ENCODE assay signal across 22 mouse cellular contexts in the genomic region with DNA sequence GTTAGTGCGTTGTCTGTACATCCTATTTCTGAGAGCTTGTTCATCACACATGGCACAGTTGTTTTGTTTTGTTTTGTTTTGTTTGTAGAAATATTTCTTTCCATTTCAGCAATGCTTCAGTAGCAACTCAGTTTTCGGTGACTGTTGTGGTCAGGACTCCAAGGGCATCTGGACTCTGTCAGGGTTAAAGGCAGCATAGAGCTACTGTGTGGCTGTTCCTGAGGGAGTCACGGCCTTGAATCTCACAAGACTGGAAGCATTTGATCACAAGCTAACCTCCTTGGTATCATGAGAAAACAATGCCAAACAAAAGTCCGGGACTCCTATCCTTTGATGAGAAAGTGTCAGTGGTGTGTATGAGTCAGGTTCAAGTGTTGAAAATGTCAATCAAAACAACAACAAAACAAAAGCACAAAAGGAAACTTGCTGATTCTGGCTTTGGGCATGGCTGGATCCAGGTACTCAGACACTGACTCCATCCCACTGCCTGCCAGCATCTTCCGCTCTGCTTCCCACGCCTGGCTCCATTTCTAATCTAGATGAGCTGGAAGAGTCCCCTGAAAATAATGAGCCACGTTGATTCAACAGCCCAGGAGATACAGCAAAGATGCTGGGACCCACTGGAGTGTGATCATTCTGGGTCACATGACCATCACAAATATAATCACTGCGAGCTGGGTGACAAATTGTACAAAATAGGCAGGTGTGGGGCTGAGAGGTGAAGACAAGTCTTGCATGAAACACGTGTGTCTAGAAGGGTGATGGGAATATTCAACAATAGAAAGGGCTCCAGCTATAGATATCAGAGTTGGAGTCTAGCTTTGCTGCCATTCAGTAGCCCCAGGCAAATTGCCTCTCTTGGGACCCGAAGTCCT. TPM values are rescaled to one million over a fixed set of nuclear protein-coding genes. Genes with fewer than 3 reads are reported as not detected.
DNase-seq lines count a peak whose midpoint lies in the region; TF ChIP-seq lines count a peak whose summit lies in the region.
"Had no signal": no experiment of that assay in that cellular context is flagged by ENCODE, and none has a peak within 500 bp of the region (broad histone marks: within the 10 kb centered on the region; RNA-seq: fewer than 3 reads in every experiment).

No protein-coding gene starts in this region.

- H3K4me3 ChIP-seq in bone marrow, adult 2 months (replicated peaks; ENCODE audit: control insufficient read depth, low read depth, low read length) = no peak overlapping the region
- H3K4me3 ChIP-seq: forebrain, embryonic 13.5 days; gastrocnemius, adult 2 months; heart, embryonic 10.5 days; hindbrain, embryonic 15.5 days; limb, embryonic 12.5 days; megakaryocyte, embryonic 14.5 days; neural tube, embryonic 13.5 days had no signal

- H3K27ac ChIP-seq in bone marrow, adult 2 months (ENCODE audit: control insufficient read depth, insufficient read depth, low read depth, low read length, poor library complexity) = peak overlapping the region; percentile 79
- H3K27ac ChIP-seq: forebrain, embryonic 13.5 days; gastrocnemius, adult 2 months; heart, embryonic 10.5 days; hindbrain, embryonic 15.5 days; limb, embryonic 12.5 days; neural tube, embryonic 13.5 days had no signal

- no peaks in the 10 kb centered on the region; the same call in 1 of the 2 replicates for H3K4me1 ChIP-seq in bone marrow, adult 2 months (ENCODE audit: control insufficient read depth, insufficient read depth, low read length)

- DNase-seq in cerebellum, postnatal 14 days = peak; percentile 61 to 66
- no peak for DNase-seq in cerebellum, adult 9-11 months
- peak; percentile 36 for DNase-seq in retina, postnatal 1 day
- DNase-seq in retina, embryonic 14.5 days (ENCODE audit: low spot score) = no peak
- peak; percentile 46 for DNase-seq in Muller cell, postnatal 12 days (ENCODE audit: inconsistent ontology term)
- DNase-seq in layer of hippocampus, adult 8-10 months (ENCODE audit: low spot score in 2 of 2) = no peak
- DNase-seq: cerebellum, adult 18-20 months; gastrocnemius, adult 2 months; kidney, adult 8-10 months; kidney, postnatal 10 days; lung, adult 2 months; lung, postnatal 36 days; midbrain, embryonic 14.5 days; thymus, adult 2 months; thymus, postnatal 4 days had no signal

- no peak for TF ChIP-seq POLR2A in bone marrow, adult 2 months (IDR thresholded peaks at IDR 0.05; ENCODE audit: borderline replicate concordance, control insufficient read depth, low read depth, low read length)

- no peak for TF ChIP-seq CTCF in bone marrow, adult 2 months (IDR thresholded peaks at IDR 0.05; ENCODE audit: control insufficient read depth, insufficient read depth, low read length)

- WGBS in bone marrow, adult 2 months = 67% methylated on average over 10 of the region's 10 CpGs

RNA-seq across cellular contexts. Expression of gene Thoc3, which starts 41.6 kb away (rescaled TPM):
- polyA plus RNA-seq in bone marrow, adult 2 months (2011; ENCODE audit: insufficient read depth, insufficient read length, low replicate concordance, missing spikeins) = 10.7 and 17.6 TPM in 2 replicates
- total RNA-seq in layer of hippocampus, adult 8-10 months (2022) = 10 to 100 TPM; 31.7 to 38.2 (median 33.2) TPM

RNA-seq across cellular contexts. Expression of gene Cplx2, which starts 55.9 kb away (rescaled TPM):
- polyA plus RNA-seq in bone marrow, adult 2 months (2011; ENCODE audit: insufficient read depth, insufficient read length, low replicate concordance, missing spikeins) = 3.6 and 7.4 TPM in 2 replicates
- total RNA-seq in layer of hippocampus, adult 8-10 months (2022) = 100 to 1,000 TPM; 865 to 892 (median 878) TPM

Comparison
In these comparisons a context has a peak if more than half of its experiments do, and no peak if none do; other contexts are left out.
1. DNase-seq: peak in cerebellum, postnatal 14 days (2 of 2), retina, postnatal 1 day (single experiment) and Muller cell, postnatal 12 days (single experiment); none in cerebellum, adult 9-11 months (single experiment), retina, embryonic 14.5 days (single experiment) and layer of hippocampus, adult 8-10 months (0 of 2).